Mouse (Mus musculus): ENCODE results near the gene Gal3st4. TPM values are rescaled to one million over a fixed set of nuclear protein-coding genes. Genes with fewer than 3 reads are reported as not detected.
A peak's percentile ranks its signal among the peaks of the same experiment; 100 is the strongest.

Gene Gal3st4
- total and polyA plus RNA-seq, 3 experiments: 0.23 to 0.30 (median 0.29) TPM

DNA sequence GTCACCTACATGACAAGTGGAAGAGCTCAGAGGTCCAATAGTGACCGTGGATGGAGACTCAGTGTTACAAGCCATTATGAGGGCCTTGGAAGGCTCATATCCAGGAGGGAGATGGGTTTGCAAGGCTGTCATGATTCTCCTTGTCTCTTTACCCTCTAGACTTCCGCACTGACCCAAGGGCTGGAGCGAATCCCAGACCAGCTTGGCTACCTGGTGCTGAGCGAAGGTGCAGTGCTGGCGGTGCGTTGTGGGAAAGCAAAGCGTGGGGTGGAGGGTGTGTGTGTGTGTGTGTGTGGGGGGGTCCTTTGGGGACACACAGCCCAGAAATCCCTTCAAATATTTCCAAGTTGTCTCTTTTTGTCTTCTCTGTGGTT lies 16.6 kb downstream of the Gal3st4 start:
- H3K4me3 ChIP-seq: peak overlapping the region; percentile 65
- H3K4me1 ChIP-seq (ENCODE audit: control insufficient read depth, insufficient read depth, low read length): peaks cover 3% of the 10 kb centered on the region; the same call in 1 of the 2 replicates
- no peaks in the 10 kb centered on the region for H3K36me3 ChIP-seq (ENCODE audit: control insufficient read depth, insufficient read depth, low read length)
- 16% methylated on average over 7 of the region's 7 CpGs for WGBS
- peak overlapping the region; percentile 61 for H3K9ac ChIP-seq (ENCODE audit: low read depth, low read length)
- TF ChIP-seq CTCF (IDR thresholded peaks at IDR 0.05) (no peak), POLR2A (IDR thresholded peaks at IDR 0.05; ENCODE audit: insufficient read depth, low read depth, low read length) (no peak)
- peak overlapping the region; percentile 82 for H3K27ac ChIP-seq
- DNase-seq: no peak
- no peaks in the 10 kb centered on the region for H3K79me2 ChIP-seq (replicated peaks; ENCODE audit: control insufficient read depth, insufficient read depth, low read length)
- intact Hi-C loops (cut with DNase I): loop anchor here (5.0 kb wide), 1 partner anchor 64 kb away; the partner anchor contains the start of gene Mblac1
- no peaks in the 10 kb centered on the region for H3K27me3 ChIP-seq (ENCODE audit: control insufficient read depth, insufficient read depth, low read length)

DNA sequence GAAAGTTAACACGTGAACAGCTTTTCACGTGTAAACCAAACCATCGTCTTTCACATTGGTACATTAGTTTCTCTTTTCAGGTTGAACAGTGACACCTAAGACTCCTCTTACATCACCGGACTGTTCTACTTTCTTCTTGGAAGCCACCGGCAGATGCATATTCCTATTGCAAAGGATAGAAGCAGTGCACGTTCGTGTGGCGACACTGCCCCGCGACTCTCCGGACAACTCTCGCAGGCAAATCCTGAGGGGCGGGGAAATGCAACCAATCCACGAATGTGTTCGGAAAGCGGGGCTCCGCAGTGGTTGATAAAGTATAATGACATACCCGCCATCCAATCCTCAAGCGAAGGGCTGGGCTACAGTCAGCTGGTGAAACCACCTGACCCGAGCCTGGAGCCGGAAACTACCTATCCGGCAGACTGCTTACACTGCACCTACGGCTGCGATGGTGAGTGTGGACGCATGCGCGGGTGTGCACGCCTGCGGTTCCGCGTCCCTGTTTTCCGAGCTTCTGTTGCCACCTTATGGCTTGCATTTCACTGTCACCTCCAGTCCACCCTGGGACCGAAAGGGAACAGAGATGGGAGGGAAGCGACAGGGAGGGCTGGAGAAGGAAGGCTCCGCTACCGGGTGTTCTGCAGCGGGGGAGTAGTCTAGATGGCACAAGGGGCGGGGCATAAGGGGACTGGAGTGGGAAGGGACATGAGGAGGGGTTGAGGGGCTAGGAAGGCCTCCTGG lies 17.1 kb downstream of the Gal3st4 start, which contains the start of gene Lamtor4:
Gene Lamtor4 (plus strand): TSS at position 130 of the 741 bp plus-strand sequence.
- Histone ChIP-seq H3K27ac (peak within 1 kb of the TSS; percentile 83), H3K9ac (ENCODE audit: low read depth, low read length) (peak within 1 kb of the TSS; percentile 61), H3K27me3 (ENCODE audit: control insufficient read depth, insufficient read depth, low read length) (no peaks in the 10 kb centered on the region), H3K79me2 (replicated peaks; ENCODE audit: control insufficient read depth, insufficient read depth, low read length) (no peaks in the 10 kb centered on the region), H3K4me1 (ENCODE audit: control insufficient read depth, insufficient read depth, low read length) (peaks cover 3% of the 10 kb centered on the region; the same call in 1 of the 2 replicates), H3K36me3 (ENCODE audit: control insufficient read depth, insufficient read depth, low read length) (no peaks in the 10 kb centered on the region), H3K4me3 (peak within 1 kb of the TSS; percentile 65)
- TF ChIP-seq POLR2A (IDR thresholded peaks at IDR 0.05; ENCODE audit: insufficient read depth, low read depth, low read length) (peak; percentile 98), CTCF (IDR thresholded peaks at IDR 0.05) (no peak), EP300 (IDR thresholded peaks at IDR 0.05; ENCODE audit: insufficient read depth, low read depth, low read length) (no peak)
- peak; percentile 88 to 95 for DNase-seq
- intact Hi-C loops (cut with DNase I): loop anchor here (5.0 kb wide), 1 partner anchor 63 kb away; the partner anchor contains the start of gene Mblac1
- WGBS: under 1% methylated on average over 38 of the region's 38 CpGs

DNA sequence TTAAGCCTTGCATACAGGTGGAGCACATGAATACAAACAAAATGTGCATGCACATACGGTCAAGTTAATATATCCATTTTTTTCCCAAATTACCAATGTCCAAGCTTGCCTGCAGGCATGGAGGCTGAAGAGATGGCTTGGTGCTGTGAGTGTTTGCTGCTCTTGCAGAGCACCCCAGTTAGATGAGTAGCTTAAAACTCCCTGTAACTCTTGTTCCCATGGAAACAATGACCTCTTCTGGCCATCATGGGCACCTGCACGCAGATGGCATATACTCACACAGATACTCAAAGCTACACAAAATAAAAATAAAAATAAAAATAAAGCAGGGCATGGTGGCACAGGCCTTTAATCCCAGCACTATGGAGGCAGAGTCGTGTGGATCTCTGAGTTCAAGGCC lies 19.6 kb downstream of the Gal3st4 start:
- no peak for DNase-seq
- no peak for TF ChIP-seq EP300 (IDR thresholded peaks at IDR 0.05; ENCODE audit: insufficient read depth, low read depth, low read length)
- TF ChIP-seq POLR2A (IDR thresholded peaks at IDR 0.05; ENCODE audit: insufficient read depth, low read depth, low read length): no peak
- no peak for TF ChIP-seq CTCF (IDR thresholded peaks at IDR 0.05)
- Histone ChIP-seq H3K4me1 (ENCODE audit: control insufficient read depth, insufficient read depth, low read length) (peaks cover 3% of the 10 kb centered on the region; the same call in 1 of the 2 replicates), H3K27ac (no peak overlapping the region), H3K9ac (ENCODE audit: low read depth, low read length) (no peak overlapping the region), H3K79me2 (replicated peaks; ENCODE audit: control insufficient read depth, insufficient read depth, low read length) (no peaks in the 10 kb centered on the region), H3K36me3 (ENCODE audit: control insufficient read depth, insufficient read depth, low read length) (no peaks in the 10 kb centered on the region), H3K4me3 (no peak overlapping the region), H3K27me3 (ENCODE audit: control insufficient read depth, insufficient read depth, low read length) (no peaks in the 10 kb centered on the region)
- intact Hi-C loops (cut with DNase I): no loop called here
- WGBS: 89% methylated on average over 3 of the region's 3 CpGs

DNA sequence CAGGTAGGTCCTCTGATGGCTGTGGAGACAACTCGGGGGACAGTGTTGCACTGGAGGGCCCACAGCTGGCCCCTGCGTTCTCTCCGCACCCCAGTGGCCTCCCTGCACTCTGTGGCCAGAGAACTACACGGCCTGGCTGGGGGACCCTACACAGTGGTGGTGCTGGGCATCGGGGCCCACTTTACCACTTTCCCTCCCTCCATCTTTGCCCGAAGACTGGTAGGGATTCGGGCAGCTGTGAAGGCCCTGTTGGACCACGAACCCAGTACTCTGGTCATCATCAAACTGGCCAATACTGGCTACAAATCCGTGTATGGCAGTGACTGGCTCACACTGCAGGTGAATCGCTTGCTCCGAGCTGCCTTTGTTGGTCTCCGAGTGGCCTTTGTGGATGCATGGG lies 21.5 kb downstream of the Gal3st4 start:
- intact Hi-C loops (cut with DNase I): no loop called here

DNA sequence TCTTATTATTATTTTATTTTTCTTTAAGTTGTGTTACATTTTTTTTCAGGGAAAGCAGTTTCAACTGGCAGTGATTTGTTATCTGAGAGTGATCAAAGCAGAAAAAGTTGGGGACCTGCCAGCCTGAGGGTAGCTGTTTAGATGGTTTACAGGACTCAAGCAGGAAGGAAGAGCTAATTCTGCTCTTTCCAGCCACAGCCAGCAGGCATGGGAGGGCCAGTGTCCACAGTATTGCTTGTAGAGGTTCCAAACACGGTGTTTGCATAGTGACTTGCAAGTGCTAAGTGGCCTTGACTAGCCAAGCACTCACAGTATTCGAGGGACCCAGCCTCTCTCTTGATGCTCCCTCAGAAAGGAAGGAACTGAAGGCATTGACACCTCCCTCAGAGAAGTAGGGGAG lies 31.1 kb downstream of the Gal3st4 start:
- intact Hi-C loops (cut with DNase I): no loop called here
- Histone ChIP-seq H3K36me3 (ENCODE audit: control insufficient read depth, insufficient read depth, low read length) (no peaks in the 10 kb centered on the region), H3K9ac (ENCODE audit: low read depth, low read length) (no peak overlapping the region), H3K79me2 (replicated peaks; ENCODE audit: control insufficient read depth, insufficient read depth, low read length) (no peaks in the 10 kb centered on the region), H3K4me3 (no peak overlapping the region), H3K4me1 (ENCODE audit: control insufficient read depth, insufficient read depth, low read length) (no peaks in the 10 kb centered on the region), H3K27me3 (ENCODE audit: control insufficient read depth, insufficient read depth, low read length) (no peaks in the 10 kb centered on the region), H3K27ac (no peak overlapping the region)
- 22% methylated on average over 2 of the region's 2 CpGs for WGBS
- TF ChIP-seq POLR2A (IDR thresholded peaks at IDR 0.05; ENCODE audit: insufficient read depth, low read depth, low read length) (no peak), EP300 (IDR thresholded peaks at IDR 0.05; ENCODE audit: insufficient read depth, low read depth, low read length) (no peak), CTCF (IDR thresholded peaks at IDR 0.05) (no peak)
- no peak for DNase-seq

More for the DNA sequence above, 21.5 kb downstream of the Gal3st4 start:
- Histone ChIP-seq H3K4me3 (no peak overlapping the region), H3K27ac (no peak overlapping the region), H3K27me3 (ENCODE audit: control insufficient read depth, insufficient read depth, low read length) (no peaks in the 10 kb centered on the region), H3K4me1 (ENCODE audit: control insufficient read depth, insufficient read depth, low read length) (peaks cover under 1% of the 10 kb centered on the region; the same call in 1 of the 2 replicates), H3K36me3 (ENCODE audit: control insufficient read depth, insufficient read depth, low read length) (no peaks in the 10 kb centered on the region), H3K79me2 (replicated peaks; ENCODE audit: control insufficient read depth, insufficient read depth, low read length) (no peaks in the 10 kb centered on the region), H3K9ac (ENCODE audit: low read depth, low read length) (no peak overlapping the region)
- WGBS: 82% methylated on average over 12 of the region's 12 CpGs
- TF ChIP-seq POLR2A (IDR thresholded peaks at IDR 0.05; ENCODE audit: insufficient read depth, low read depth, low read length): no peak
- no peak for DNase-seq

DNA sequence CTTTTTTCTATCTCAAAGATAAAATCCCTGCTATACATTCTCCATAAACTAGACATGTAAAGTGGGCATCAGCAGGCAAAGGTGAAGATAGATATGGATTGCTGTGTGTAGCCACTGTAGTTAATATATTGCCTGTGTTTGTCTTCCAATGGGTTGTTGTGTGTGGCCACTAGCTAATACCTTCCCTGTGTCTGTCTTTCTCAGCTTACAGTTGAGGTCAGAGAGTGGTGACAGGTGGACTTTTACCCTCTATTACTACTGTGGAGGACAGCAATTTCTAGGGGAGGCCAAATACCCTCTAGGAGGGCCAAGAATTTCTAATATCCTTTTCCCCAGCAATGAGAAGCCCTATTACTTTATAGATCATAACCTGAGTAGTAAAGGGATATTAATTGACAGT lies 38.4 kb downstream of the Gal3st4 start:
- no peaks in the 10 kb centered on the region for H3K36me3 ChIP-seq (ENCODE audit: control insufficient read depth, insufficient read depth, low read length)
- TF ChIP-seq EP300 (IDR thresholded peaks at IDR 0.05; ENCODE audit: insufficient read depth, low read depth, low read length) (no peak), CTCF (IDR thresholded peaks at IDR 0.05) (no peak), POLR2A (IDR thresholded peaks at IDR 0.05; ENCODE audit: insufficient read depth, low read depth, low read length) (no peak)
- intact Hi-C loops (cut with DNase I): no loop called here
- H3K27me3 ChIP-seq (ENCODE audit: control insufficient read depth, insufficient read depth, low read length): no peaks in the 10 kb centered on the region
- H3K9ac ChIP-seq (ENCODE audit: low read depth, low read length): no peak overlapping the region
- no peak overlapping the region for H3K27ac ChIP-seq
- no peaks in the 10 kb centered on the region for H3K4me1 ChIP-seq (ENCODE audit: control insufficient read depth, insufficient read depth, low read length)
- no peaks in the 10 kb centered on the region for H3K79me2 ChIP-seq (replicated peaks; ENCODE audit: control insufficient read depth, insufficient read depth, low read length)
- no peak for DNase-seq
- no peak overlapping the region for H3K4me3 ChIP-seq
